Mouse (Mus musculus) ovary, postnatal 14 days (tissue): ENCODE data around the gene Rora.

Experiments
- DNase-seq: peaks from one replicate; pipeline ENCODE4 v3.0.0; 2022; ENCODE audit warnings: low spot score

Rora gene

GRCm38 (mm10) chr9:69010886-69011285 lies 357.3 kb downstream of the Rora start:
- no peak for DNase-seq

DNA sequence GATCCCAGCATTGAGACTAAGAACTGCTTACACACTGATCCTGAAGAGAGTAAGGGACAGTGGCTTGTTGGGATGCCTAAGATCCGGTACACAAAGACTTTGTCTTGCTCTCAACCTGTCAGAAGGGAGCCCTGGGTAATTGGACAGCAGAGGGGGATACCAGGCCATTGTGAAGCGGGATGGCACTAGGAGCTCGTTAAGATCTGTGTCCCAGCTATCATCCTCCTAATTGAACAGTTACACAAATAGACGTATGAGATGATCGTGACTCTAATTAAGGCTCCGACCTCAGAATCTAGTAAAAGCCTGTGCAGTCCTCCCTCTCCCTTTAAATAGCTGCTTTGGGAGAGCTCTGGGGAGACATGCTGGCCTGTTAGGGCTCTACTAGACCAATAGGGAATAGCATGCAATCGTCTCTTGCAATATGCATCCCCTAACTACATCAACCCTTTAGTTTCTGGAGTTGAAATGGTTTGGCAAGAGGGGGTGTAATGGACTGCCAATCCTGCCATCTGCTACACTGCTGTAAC lies 359.7 kb downstream of the Rora start:
- DNase-seq = no peak

- no peak for DNase-seq
Measured at GRCm38 (mm10) chr9:69014203-69014602, 360.6 kb downstream of the Rora start.

GRCm38 (mm10) chr9:69020381-69020780 lies 366.8 kb downstream of the Rora start:
- no peak for DNase-seq

GRCm38 (mm10) chr9:69021482-69021881 lies 367.9 kb downstream of the Rora start:
- DNase-seq = no peak

GRCm38 (mm10) chr9:69023314-69023713 lies 369.7 kb downstream of the Rora start:
- no peak for DNase-seq

DNA sequence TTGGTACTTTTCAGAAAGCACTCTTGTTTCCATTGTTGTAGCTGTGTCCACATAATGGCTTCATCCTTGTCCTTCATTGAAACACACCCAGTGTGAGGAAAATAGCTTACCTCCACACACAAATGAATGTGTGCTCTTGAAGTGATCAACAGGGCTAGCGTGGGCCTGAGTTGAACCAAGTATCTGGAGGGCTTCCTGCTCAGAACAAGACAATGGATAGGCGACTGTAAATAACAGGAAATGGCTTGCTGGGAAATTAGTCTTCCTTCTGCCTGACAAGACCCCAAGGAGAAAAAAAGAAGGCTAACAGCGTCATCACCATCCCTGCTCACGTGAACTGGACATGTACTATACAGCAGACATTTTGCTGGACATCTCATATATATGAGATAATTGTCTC lies 374.6 kb downstream of the Rora start:
- DNase-seq = no peak

- DNase-seq = no peak
Measured at GRCm38 (mm10) chr9:69034301-69034871, 380.8 kb downstream of the Rora start.

GRCm38 (mm10) chr9:69035456-69035855 lies 381.9 kb downstream of the Rora start:
- no peak for DNase-seq

GRCm38 (mm10) chr9:69036296-69036695 lies 382.7 kb downstream of the Rora start:
- DNase-seq = no peak

GRCm38 (mm10) chr9:69043920-69044613 lies 390.5 kb downstream of the Rora start:
- DNase-seq = no peak

GRCm38 (mm10) chr9:69044614-69045133 lies 391.1 kb downstream of the Rora start:
- DNase-seq = no peak

DNA sequence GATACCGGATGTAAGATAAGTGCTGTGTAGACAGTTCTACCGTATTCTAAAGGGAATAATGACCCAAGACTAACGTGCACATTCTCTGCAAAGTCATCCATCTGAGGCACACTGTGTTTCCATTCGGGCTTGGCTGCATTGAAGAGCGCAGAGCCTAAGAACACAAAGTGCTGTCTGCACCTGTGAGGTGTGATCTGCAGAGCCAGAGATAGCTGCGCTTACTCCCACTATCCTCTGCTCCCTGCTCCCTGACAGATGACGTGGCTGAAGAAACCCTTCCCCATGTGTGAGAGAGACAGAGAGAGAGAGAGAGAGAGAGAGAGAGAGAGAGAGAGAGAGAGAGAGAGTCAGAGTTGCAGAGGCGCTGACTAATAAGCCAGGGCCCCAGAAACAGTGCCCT lies 392.3 kb downstream of the Rora start:
- DNase-seq = no peak

- DNase-seq = no peak
Measured at GRCm38 (mm10) chr9:69050856-69051255, 397.3 kb downstream of the Rora start.

DNA sequence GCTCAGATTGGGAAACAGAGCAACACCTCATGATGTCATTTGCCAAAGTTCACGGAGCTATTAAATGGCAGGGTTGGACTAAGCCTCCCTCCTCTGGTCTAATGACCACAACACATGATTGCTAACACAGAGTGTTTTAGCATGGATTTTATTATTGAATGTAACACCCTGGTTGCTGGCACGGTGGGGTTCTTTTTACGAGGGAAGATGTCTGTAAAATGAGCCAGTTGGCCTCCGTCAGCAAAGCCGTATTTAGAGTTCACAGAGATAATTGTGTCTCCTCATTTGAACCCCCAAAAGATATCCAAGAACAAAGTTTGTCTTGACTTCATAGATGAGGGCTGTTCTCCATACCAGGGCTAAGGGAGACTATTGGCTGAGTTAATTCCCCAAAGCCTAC lies 398.3 kb downstream of the Rora start:
- no peak for DNase-seq

DNA sequence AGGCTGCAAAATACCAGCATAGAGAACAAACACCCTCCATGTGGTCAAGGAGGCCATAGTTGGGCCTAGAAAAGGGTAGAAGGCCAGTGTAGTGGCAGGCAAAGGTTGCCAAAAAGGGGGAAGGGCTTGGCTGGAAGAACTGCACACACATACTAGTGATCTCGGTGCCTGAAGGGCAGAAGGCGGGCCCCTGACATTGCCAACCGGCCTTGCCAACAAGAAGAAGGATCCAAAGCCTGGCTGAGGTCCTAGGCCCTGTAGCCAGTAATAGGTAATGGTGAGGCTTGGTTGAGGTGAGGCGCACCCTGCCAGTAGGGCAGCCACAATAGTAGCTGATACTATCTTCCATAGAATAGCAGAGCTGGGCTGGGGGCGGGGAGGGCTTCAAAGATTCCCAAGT lies 401.7 kb downstream of the Rora start:
- DNase-seq = no peak

GRCm38 (mm10) chr9:69071203-69071867 lies 417.7 kb downstream of the Rora start:
- DNase-seq = no peak

DNA sequence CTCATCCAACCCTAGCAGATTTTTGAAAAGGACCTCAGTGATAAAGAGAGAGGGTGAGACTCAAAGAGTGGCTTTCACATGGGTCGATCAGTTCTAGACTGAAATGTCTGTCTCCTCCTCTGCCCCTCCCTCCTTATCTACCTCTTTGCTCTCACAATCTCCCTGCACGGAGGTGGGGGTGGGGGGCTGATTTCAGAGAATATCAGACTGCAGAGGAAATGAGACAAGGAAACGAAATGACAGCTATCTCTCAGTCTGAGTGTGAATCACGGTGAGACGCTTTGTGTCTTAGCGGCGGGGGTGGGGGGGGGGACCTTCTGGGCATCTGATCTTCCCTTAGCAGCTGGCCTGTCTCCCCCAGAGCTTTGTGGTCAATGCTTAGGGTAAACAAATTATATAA lies 419.7 kb downstream of the Rora start:
- DNase-seq = no peak

DNA sequence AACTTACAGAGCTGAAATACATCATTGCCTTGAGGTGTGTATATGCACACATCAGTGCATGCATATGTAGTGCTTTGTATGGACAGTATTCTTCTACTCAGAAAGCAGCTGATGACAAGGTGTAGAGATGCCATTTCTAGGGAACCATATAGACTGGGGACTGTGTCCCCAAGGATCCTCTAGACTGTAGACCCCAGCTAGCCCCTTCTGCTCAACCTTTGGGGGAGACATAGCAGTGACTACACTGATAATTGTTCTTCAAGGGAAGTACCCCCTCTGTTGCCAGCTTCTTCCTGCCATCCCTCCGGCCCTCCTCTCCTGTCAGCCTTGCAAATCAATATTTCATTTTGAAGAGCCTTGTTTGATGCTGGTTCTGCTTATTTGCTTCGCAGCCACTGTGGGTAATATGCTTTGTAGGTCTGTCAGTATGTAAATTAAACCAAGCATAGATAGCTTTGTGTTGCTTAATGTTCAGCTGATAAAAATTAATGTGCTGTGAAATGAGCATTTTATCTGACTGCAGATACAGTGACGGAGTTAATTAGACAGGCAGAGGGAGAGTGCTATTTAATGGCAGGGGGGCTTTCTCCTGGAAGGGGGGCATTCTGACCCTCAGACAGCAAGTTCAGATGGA lies 430.6 kb downstream of the Rora start:
- no peak for DNase-seq

DNA sequence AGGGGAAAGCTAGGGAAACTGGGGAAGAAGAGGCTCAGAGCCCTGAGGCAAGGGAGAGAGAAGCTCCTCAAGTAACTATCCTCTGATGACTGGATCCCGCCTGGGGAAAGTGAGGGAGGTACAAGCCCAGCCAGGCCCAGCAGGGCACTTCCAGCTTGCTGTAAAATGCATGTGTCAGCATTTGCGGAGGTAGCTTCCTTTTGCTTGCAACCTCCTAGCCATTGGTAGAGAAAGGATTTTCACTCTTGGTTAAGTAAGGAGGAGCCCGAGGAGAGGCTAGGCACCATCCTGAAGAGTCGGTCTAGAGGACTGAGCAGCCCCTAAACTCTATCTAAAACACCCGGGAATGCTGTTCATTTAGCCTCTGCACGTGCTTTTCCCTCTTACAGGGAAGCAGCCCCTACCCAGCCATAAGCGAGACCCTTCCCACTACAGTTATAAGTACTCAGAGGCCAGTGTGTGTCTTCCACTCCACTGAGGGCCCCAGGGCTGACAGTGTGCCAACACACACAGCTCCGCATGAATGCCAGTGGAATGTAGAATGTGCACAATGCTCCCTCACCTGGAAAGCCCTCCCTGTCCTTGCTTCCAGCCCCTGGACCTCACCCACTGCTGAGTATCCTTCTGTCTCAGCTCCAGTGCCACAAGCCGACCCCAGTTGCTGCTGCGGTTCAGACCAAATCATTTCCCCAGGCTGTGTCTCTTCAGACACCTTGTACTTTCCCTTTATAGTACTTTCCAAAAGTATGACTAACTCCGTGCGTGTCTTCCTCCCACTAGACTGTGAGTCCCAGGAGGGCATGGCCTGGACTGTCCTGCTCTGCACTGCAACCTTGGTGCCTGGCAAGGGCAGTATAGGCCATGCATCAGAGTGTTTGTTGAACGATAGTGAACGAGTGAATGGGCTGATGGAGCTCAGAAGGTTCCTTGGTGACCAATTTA lies 431.4 kb downstream of the Rora start:
- no peak for DNase-seq

GRCm38 (mm10) chr9:69086844-69087243 lies 433.3 kb downstream of the Rora start:
- DNase-seq = no peak
